Mouse (Mus musculus) right cerebral cortex, postnatal 36 days (tissue): ENCODE measurements around the gene Rbm43.
"Not testable (repeated sequence)": the region's sequence is repeated elsewhere in the genome, so short reads cannot be mapped to it uniquely, and the experiment has no call there.

Experiments
- DNase-seq, 2 experiments: peaks; one replicate each; pipeline ENCODE4 v3.0.0; 2022; ENCODE audit warnings: low spot score in 2 of 2, mixed read lengths in 1 of 2

Gene Rbm43

GRCm38 (mm10) chr2:51914532-51914931, 20.4 kb downstream of the Rbm43 start:
- no peak for DNase-seq

GRCm38 (mm10) chr2:51912740-51913139, 22.2 kb downstream of the Rbm43 start:
- DNase-seq = no peak

- no peak for DNase-seq
These were observed 23.1 kb downstream of the Rbm43 start for GRCm38 (mm10) chr2:51911864-51912263.

GRCm38 (mm10) chr2:51907538-51908110, 27.3 kb downstream of the Rbm43 start:
- no peak for DNase-seq

GRCm38 (mm10) chr2:51905637-51906036, 29.3 kb downstream of the Rbm43 start:
- DNase-seq = no peak

GRCm38 (mm10) chr2:51892411-51892901, 42.5 kb downstream of the Rbm43 start:
- no peak for DNase-seq

- DNase-seq = no peak
These were observed 44.0 kb downstream of the Rbm43 start for GRCm38 (mm10) chr2:51890961-51891360.

GRCm38 (mm10) chr2:51890139-51890538, 44.8 kb downstream of the Rbm43 start:
- DNase-seq = not testable (repeated sequence)

- DNase-seq = no peak
These were observed 54.8 kb downstream of the Rbm43 start for GRCm38 (mm10) chr2:51880143-51880542.
